Mouse (Mus musculus): ENCODE measurements around the gene C1s2.

GRCm38 (mm10) chr6:124646394-124646793 lies 10.5 kb upstream of the C1s2 start:
- TF ChIP-seq POLR2A (IDR thresholded peaks at IDR 0.05; ENCODE audit: low read depth, low read length) = no peak
- TF ChIP-seq CTCF (IDR thresholded peaks at IDR 0.05; ENCODE audit: borderline replicate concordance, insufficient read depth, low read length) = no peak

All from embryonic fibroblast, embryonic 13.5 days (primary cell).